Mouse (Mus musculus) cortical plate, adult 2 months (tissue): ENCODE data around the gene Man2a1.

Experiments
- CTCF ChIP-seq: fragments of 200-500 bp; IDR thresholded peaks from 2 replicates; pipeline ENCODE4 v1.5.1; 2011; ENCODE audit warnings: mild to moderate bottlenecking, control low read depth, low read length; ENCODE audit not compliant: insufficient read depth; ENCODE audit errors: extremely low read depth
- POLR2A ChIP-seq: fragments of 200-500 bp; IDR thresholded peaks from 2 replicates; pipeline ENCODE4 v1.6.1; 2011; ENCODE audit warnings: mild to moderate bottlenecking, low read length, control low read depth; ENCODE audit not compliant: insufficient read depth; ENCODE audit errors: extremely low read depth

GRCm38 (mm10) chr17:64620627-64621026 is 20.1 kb downstream of the Man2a1 start:
- no peak for TF ChIP-seq CTCF
- TF ChIP-seq POLR2A = no peak
